Mouse (Mus musculus): ENCODE data around the gene Gm44965. TPM values are rescaled to one million over a fixed set of nuclear protein-coding genes. Genes with fewer than 3 reads are reported as not detected.
A peak's percentile ranks its signal among the peaks of the same experiment; 100 is the strongest.

Gm44965 gene
- polyA plus RNA-seq, 1 experiment from 2014 or later, result not detected

- no peak overlapping the region for H3K9ac ChIP-seq
- peak overlapping the region; percentile 69 for H3K4me2 ChIP-seq
- no peaks in the 10 kb centered on the region for H3K9me3 ChIP-seq (replicated peaks)
- no peak for ATAC-seq (ENCODE audit: insufficient read depth)
- peaks cover 50% of the 10 kb centered on the region for H3K27me3 ChIP-seq
- peaks cover 19% of the 10 kb centered on the region for H3K4me1 ChIP-seq (replicated peaks)
- under 1% methylated on average over 32 of the region's 32 CpGs for WGBS (ENCODE audit: insufficient replicate concordance)
- H3K36me3 ChIP-seq (replicated peaks), result no peaks in the 10 kb centered on the region
- peak overlapping the region; percentile 42 for H3K4me3 ChIP-seq (replicated peaks)
- H3K27ac ChIP-seq (replicated peaks), result no peak overlapping the region
Observed at GRCm38 (mm10) chr6:48626984-48627383, 33.2 kb downstream of the Gm44965 start.

GRCm38 (mm10) chr6:48627511-48627924 is 33.8 kb downstream of the Gm44965 start:
- peak overlapping the region; percentile 42 for H3K4me3 ChIP-seq (replicated peaks)
- no peak overlapping the region for H3K9ac ChIP-seq
- H3K9me3 ChIP-seq (replicated peaks), result no peaks in the 10 kb centered on the region
- peaks cover 50% of the 10 kb centered on the region for H3K27me3 ChIP-seq
- no peaks in the 10 kb centered on the region for H3K36me3 ChIP-seq (replicated peaks)
- no peak for ATAC-seq (ENCODE audit: insufficient read depth)
- no peak overlapping the region for H3K27ac ChIP-seq (replicated peaks)
- peaks cover 19% of the 10 kb centered on the region for H3K4me1 ChIP-seq (replicated peaks)
- peak overlapping the region; percentile 69 for H3K4me2 ChIP-seq
- WGBS (ENCODE audit: insufficient replicate concordance), result 17% methylated on average over 7 of the region's 7 CpGs

- WGBS (ENCODE audit: insufficient replicate concordance), result 35% methylated on average over 3 of the region's 3 CpGs
Observed at GRCm38 (mm10) chr6:48628377-48628776, 34.6 kb downstream of the Gm44965 start.

DNA sequence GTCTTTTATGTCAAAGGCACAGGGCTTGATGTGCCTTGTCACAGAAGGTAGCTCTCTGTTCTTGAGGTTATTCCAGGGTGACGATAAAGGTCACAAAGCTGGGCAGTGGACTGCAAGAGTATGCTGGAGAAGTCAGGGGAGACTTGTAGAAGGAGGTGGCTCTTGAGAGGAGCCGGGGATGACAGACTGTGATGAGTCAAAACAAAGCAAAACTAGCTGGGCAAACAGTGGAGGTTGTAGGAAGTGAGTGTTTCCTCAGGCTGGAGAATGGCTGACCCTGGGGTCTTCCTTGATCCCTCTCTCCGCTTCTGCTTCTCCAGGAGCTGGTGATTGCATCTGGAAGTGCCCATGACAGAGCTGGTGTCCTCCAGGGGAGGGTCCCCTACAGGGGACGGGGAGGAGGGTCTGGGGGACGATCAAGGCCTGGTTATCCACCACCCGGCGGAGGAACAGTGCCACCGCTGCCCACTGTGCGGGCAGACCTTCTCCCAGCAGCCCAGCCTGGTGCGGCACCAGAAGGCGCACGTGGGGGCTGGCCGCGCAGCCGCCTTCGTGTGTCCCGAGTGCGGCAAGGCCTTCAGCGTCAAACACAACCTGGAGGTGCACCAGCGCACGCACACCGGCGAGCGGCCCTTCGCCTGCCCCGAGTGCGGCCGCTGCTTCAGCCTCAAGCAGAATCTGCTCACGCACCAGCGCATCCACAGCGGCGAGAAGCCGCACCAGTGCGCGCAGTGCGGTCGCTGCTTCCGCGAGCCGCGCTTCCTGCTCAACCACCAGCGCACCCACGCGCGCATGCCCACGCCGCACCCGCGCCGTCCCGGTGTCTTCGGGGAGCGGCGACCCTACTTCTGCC is 35.3 kb downstream of the Gm44965 start:
- H3K9me3 ChIP-seq (replicated peaks), result no peaks in the 10 kb centered on the region
- ATAC-seq (ENCODE audit: insufficient read depth), result no peak
- peak overlapping the region; percentile 66 for H3K4me2 ChIP-seq
- no peak overlapping the region for H3K9ac ChIP-seq
- 10% methylated on average over 54 of the region's 54 CpGs for WGBS (ENCODE audit: insufficient replicate concordance)
- H3K27me3 ChIP-seq, result peaks cover 50% of the 10 kb centered on the region
- no peak overlapping the region for H3K27ac ChIP-seq (replicated peaks)
- no peaks in the 10 kb centered on the region for H3K36me3 ChIP-seq (replicated peaks)
- peak overlapping the region; percentile 37 for H3K4me3 ChIP-seq (replicated peaks)
- H3K4me1 ChIP-seq (replicated peaks), result peaks cover 19% of the 10 kb centered on the region

More at GRCm38 (mm10) chr6:48628377-48628776, 34.6 kb downstream of the Gm44965 start:
- Histone ChIP-seq H3K4me3 (replicated peaks) (no peak overlapping the region), H3K4me2 (no peak overlapping the region), H3K4me1 (replicated peaks) (peaks cover 19% of the 10 kb centered on the region), H3K9ac (no peak overlapping the region), H3K36me3 (replicated peaks) (no peaks in the 10 kb centered on the region), H3K27ac (replicated peaks) (no peak overlapping the region), H3K9me3 (replicated peaks) (no peaks in the 10 kb centered on the region), H3K27me3 (peaks cover 50% of the 10 kb centered on the region)
- ATAC-seq (ENCODE audit: insufficient read depth), result no peak

- ATAC-seq (ENCODE audit: insufficient read depth), result no peak
- H3K9me3 ChIP-seq (replicated peaks), result no peaks in the 10 kb centered on the region
- WGBS (ENCODE audit: insufficient replicate concordance), result 11% methylated on average over 13 of the region's 13 CpGs
- H3K4me1 ChIP-seq (replicated peaks), result peaks cover 19% of the 10 kb centered on the region
- peak overlapping the region; percentile 66 for H3K4me2 ChIP-seq
- H3K27ac ChIP-seq (replicated peaks), result no peak overlapping the region
- peaks cover 50% of the 10 kb centered on the region for H3K27me3 ChIP-seq
- H3K9ac ChIP-seq, result no peak overlapping the region
- no peaks in the 10 kb centered on the region for H3K36me3 ChIP-seq (replicated peaks)
- H3K4me3 ChIP-seq (replicated peaks), result peak overlapping the region; percentile 37
Observed at GRCm38 (mm10) chr6:48629661-48630034, 35.9 kb downstream of the Gm44965 start.

DNA sequence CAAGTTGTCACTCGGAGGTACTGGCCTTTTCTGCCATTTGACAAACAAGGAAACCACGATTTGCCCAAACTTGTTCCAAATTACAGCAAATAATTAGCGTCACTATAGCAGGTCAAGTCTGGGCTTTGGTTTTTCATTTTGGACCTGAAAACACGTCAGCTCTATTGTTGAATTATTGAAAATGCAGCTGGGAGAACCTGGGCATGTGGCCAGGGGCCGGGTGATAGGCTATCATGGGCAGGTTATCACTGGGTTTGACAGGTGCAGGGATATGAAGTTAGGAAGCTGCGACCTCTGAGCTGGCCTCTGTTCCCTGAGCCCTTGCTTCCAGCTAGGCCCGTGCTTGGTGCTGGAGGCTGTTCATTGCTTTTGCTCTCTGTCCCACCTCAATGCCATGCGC is 37.1 kb downstream of the Gm44965 start:
- 69% methylated on average over 8 of the region's 8 CpGs for WGBS (ENCODE audit: insufficient replicate concordance)
- Histone ChIP-seq H3K27me3 (peaks cover 41% of the 10 kb centered on the region), H3K4me2 (no peak overlapping the region), H3K9ac (no peak overlapping the region), H3K9me3 (replicated peaks) (no peaks in the 10 kb centered on the region), H3K4me3 (replicated peaks) (no peak overlapping the region), H3K27ac (replicated peaks) (no peak overlapping the region), H3K36me3 (replicated peaks) (no peaks in the 10 kb centered on the region), H3K4me1 (replicated peaks) (peaks cover 19% of the 10 kb centered on the region)
- no peak for ATAC-seq (ENCODE audit: insufficient read depth)

DNA sequence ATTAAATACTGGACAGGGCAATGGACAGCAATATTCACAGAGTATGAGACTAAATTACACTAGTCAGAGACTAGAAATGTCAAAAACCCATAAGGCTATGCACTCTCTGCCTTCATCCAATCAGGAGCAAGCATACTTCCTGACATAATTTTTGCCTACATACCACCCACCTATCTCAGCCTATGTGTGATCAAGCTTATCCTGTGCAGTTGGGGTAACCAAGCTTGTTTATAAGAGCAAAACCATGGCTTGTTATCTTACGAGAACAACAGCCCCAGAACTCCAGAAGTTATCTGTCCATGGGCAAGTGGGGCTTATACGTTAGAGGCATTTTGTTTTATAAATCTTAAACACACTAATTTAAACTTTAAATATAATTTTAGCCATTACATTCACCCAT is 41.4 kb downstream of the Gm44965 start:
- Histone ChIP-seq H3K4me2 (no peak overlapping the region), H3K27me3 (0 out of 2 replicates have a peak, but pooled peaks cover 1% of the 10 kb centered on the region), H3K4me3 (replicated peaks) (no peak overlapping the region), H3K36me3 (replicated peaks) (no peaks in the 10 kb centered on the region), H3K4me1 (replicated peaks) (no peaks in the 10 kb centered on the region), H3K9me3 (replicated peaks) (no peaks in the 10 kb centered on the region), H3K9ac (no peak overlapping the region), H3K27ac (replicated peaks) (no peak overlapping the region)
- peak; percentile 42; the same call in 1 of the 2 replicates for ATAC-seq (ENCODE audit: insufficient read depth)
- WGBS (ENCODE audit: insufficient replicate concordance), result 19% methylated on average over 2 of the region's 2 CpGs

DNA sequence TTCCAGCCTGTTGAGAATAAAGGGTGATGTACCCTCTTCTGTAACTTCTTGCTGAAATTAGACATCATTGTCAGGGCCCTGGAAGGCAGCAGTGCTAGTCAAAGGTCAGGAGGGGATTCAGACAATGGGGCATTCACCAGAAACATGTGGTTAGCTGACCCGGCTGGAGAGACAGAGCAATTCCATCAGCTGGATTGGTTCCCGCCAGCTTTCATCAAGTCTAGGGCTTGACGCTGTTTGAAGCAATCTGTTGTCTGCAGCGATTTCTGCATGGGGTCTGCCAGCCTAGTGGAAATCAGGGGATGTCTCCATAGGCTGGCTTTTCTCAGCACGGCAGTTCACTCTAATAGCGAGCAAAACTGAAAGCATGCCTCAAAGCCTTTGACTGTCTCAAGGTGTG is 42.8 kb downstream of the Gm44965 start:
- Histone ChIP-seq H3K9ac (no peak overlapping the region), H3K4me1 (replicated peaks) (no peaks in the 10 kb centered on the region), H3K4me2 (no peak overlapping the region), H3K4me3 (replicated peaks) (no peak overlapping the region), H3K9me3 (replicated peaks) (no peaks in the 10 kb centered on the region), H3K36me3 (replicated peaks) (no peaks in the 10 kb centered on the region), H3K27me3 (no peaks in the 10 kb centered on the region), H3K27ac (replicated peaks) (no peak overlapping the region)
- no peak for ATAC-seq (ENCODE audit: insufficient read depth)
- WGBS (ENCODE audit: insufficient replicate concordance), result 65% methylated on average over 6 of the region's 6 CpGs

GRCm38 (mm10) chr6:48637811-48638500 is 44.2 kb downstream of the Gm44965 start:
- Histone ChIP-seq H3K27ac (replicated peaks) (no peak overlapping the region), H3K4me2 (no peak overlapping the region), H3K4me3 (replicated peaks) (no peak overlapping the region), H3K9ac (no peak overlapping the region), H3K36me3 (replicated peaks) (no peaks in the 10 kb centered on the region), H3K9me3 (replicated peaks) (no peaks in the 10 kb centered on the region), H3K4me1 (replicated peaks) (no peaks in the 10 kb centered on the region), H3K27me3 (no peaks in the 10 kb centered on the region)
- ATAC-seq (ENCODE audit: insufficient read depth), result no peak
- WGBS (ENCODE audit: insufficient replicate concordance), result 53% methylated on average over 6 of the region's 6 CpGs

DNA sequence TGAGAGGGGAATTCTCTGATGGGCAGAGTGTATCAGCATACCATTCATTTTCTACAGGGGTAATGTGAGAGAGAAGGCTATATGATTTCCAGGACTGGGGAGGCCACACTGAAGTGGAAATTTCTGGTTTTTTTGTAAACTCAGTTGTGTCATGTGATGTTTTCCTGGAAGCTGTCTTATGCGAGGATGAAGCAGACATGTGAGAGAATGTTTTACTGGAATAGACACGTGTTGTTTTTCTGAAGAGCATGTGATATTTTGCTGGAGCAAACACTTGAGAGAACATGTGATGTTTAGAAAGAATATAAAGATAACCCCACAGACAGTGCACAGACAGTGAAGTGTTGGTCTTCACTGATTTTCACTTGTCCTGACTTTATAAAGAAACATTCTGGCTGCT is 44.8 kb downstream of the Gm44965 start:
- no peak for ATAC-seq (ENCODE audit: insufficient read depth)
- Histone ChIP-seq H3K27ac (replicated peaks) (no peak overlapping the region), H3K9me3 (replicated peaks) (no peaks in the 10 kb centered on the region), H3K27me3 (no peaks in the 10 kb centered on the region), H3K4me1 (replicated peaks) (no peaks in the 10 kb centered on the region), H3K4me2 (no peak overlapping the region), H3K9ac (no peak overlapping the region), H3K4me3 (replicated peaks) (no peak overlapping the region), H3K36me3 (replicated peaks) (no peaks in the 10 kb centered on the region)
- 38% methylated on average over 2 of the region's 2 CpGs for WGBS (ENCODE audit: insufficient replicate concordance)

DNA sequence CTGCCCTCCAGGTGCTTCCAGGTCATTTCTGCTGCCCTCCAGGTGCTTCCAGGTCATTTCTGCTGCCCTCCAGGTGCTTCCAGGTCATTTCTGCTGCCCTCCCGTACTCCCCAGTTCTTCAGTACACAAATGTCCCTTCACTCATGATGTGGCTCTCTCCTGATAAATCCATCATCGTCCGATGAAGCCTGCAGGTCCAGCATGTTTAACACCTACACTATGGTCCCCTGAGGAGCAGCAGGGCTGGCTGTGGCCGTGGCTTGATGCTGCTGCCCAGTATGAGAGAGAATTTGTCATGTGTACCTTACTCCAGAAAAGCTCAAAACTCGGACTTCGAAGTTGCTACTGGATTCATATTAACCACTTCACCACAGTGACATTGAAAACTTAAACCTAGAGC is 47.6 kb downstream of the Gm44965 start:
- Histone ChIP-seq H3K9ac (no peak overlapping the region), H3K4me2 (no peak overlapping the region), H3K27me3 (no peaks in the 10 kb centered on the region), H3K27ac (replicated peaks) (no peak overlapping the region), H3K36me3 (replicated peaks) (no peaks in the 10 kb centered on the region), H3K4me3 (replicated peaks) (no peak overlapping the region), H3K9me3 (replicated peaks) (no peaks in the 10 kb centered on the region), H3K4me1 (replicated peaks) (no peaks in the 10 kb centered on the region)
- ATAC-seq (ENCODE audit: insufficient read depth), result no peak
- 49% methylated on average over 6 of the region's 6 CpGs for WGBS (ENCODE audit: insufficient replicate concordance)

Measured in liver, embryonic 15.5 days (tissue).